Mouse (Mus musculus) heart, postnatal 4 days (tissue): ENCODE measurements around the gene Klf13. TPM values are rescaled to one million over a fixed set of nuclear protein-coding genes. Genes with fewer than 3 reads are reported as not detected.

Source experiments
- DNase-seq: peaks from one replicate; pipeline ENCODE4 v3.0.0; 2021
- total RNA-seq, 2 experiments: library from RNA; stranded (reverse); gene quantifications; 2 replicates each; pipeline ENCODE4 v1.2.3; 2021

The Klf13 gene
- total RNA-seq, 2 experiments from 2014 or later: 52.1 to 53.2 TPM

DNA sequence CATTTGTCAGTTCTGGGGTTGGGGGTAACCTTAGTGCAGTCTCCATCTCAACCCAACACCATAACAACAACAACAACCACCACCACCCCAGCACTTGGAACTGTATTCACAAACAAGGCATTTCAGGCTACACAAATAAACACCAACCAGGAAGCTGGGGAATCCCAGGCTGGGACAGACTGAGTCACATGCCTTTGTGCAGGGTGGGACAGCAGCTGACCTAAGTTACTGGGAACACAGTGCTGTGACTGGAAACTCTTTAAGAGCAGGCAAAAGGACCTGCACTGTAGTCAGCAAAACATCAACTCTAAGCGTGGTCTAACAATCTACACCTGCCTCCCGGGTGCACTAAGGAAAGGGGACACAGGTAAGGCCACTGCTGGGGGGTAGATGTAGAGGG is 33.5 kb downstream of the Klf13 start:
- DNase-seq: peak; percentile 31

DNA sequence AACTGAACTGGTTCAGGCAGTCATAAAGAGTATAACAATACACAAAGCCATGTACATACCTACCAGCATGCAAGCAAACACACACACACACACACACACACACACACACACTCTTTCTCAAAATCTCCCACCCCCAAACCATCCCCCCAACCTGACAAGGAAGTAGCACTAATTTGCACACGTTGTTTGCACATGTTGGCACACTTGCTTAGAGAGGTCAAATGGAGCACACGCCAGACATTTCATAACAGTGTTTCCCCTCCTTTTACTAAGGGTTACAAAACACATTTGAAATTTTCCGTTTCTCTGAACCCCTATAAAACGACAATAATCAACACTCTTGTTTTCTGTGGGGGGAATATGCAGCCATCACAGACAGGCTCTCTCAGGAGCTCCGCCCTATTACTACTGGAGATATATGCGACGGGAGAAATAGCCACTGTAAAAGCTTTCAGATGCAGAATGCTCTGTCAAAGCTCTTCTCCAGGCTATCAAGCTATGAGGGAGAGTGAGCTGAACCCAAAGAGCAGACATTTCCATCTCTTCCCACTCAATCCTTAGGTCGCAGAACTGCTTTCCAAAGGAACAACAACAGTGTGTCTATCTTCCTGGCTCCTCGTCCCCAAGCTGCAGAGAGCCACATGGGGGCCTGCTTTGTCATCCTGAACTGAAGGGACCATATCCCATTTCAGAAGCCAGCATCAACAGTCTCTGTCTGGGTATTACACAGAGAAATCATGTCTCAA is 34.9 kb downstream of the Klf13 start:
- no peak for DNase-seq

DNA sequence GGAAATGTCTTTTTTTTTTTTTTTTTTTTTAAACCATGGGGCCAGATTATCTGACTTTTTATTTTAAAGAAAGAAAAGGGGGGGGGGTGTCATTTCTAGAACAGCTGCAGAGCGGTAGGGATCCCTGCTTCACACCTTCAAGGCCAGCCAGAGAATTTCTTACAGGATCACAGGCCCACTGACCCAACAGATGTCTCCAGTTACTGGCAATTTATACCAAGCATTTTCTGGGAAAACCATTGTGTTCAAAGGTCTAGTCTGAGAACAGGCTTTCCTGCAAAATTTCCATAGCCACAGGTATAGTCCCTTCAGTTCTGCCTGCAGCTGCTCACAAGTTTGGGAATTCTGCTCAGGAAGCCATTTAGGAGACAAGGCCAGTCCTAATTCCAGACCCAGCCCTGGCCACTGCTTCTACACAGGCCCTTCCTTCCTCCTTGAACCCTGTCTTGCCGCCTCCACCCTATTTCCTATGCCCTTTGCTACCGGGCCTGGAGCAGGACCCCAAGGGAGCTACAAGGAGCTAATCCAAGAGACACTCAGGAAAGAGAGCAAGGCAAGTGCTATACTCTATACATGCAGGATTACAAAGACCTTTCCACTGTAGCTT is 36.0 kb downstream of the Klf13 start:
- DNase-seq: no peak

DNA sequence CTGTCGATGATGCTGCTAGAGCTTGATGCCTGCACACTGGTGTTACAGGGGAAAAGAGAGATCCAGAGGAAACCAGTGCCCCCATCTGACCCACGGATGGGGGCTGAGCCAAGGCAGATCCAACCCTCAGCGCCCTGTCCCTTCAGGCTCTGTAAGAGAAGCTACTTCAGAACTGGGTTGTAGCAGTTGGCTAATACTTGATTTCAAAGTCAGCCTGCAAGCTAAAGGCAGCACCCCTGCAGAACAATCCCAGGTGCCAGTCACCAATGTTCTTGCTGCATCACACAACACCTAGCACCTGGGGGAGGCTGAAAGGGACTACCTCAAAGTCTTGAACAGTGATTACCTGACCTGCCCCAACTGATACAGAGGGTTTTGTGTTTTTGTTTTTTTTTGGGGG is 36.8 kb downstream of the Klf13 start:
- no peak for DNase-seq

DNA sequence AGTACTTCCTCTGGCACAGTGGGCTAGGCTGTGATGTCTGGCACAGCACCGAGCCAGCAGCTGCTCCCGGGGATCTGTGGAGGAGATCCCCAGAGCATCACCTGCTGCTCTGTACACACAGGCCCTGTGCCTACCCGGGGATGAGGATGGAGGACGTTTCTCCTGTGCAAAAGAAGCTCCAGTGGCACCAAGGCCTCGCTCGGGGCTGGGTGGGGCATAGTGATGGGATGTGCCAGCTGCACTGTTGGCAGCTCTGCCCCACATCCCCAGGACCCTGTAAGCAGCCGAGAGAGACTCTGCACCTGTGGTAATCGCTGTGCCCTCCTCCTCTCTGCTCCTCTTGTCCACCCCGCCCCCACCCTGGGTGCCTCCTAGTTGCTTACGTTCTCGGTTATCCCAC is 37.4 kb downstream of the Klf13 start:
- no peak for DNase-seq

DNA sequence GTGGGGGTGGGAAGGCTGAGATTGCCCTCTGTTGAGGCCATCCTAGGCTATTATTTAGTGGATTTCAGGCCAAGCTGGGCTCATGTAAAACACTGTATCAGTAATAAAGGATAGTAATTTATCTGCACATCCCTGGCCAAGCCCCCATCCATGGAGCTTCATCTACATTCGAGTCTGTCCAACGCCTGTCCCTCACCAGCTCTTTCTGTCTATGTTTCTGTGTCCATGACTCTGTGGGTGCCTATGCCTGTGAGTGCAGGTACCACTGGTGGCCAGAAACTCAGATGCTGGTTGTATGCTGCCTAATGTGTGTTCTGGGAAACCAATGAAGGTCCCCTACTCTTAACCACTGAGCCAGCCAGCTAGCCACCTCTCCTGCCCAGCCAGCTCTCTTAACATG is 38.3 kb downstream of the Klf13 start:
- DNase-seq: no peak

DNA sequence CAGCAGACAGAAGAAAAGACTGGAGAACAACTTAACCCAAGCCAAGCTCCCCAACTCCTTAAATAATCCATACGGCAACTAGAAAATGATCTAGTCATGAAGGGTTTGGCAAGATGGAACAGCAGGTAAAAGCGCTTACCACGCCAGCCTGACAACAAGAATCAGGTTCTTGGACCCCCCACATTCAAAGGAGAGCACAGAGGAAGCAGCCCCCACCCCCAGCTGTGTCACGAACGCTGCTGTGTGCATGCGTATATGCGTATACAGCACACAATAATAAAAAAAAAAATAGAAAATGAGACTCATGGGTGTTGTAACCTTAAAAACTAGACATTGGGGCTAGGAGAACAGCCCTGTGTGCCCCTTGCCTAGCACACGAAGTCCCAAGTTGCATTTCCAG is 38.8 kb downstream of the Klf13 start:
- no peak for DNase-seq

DNA sequence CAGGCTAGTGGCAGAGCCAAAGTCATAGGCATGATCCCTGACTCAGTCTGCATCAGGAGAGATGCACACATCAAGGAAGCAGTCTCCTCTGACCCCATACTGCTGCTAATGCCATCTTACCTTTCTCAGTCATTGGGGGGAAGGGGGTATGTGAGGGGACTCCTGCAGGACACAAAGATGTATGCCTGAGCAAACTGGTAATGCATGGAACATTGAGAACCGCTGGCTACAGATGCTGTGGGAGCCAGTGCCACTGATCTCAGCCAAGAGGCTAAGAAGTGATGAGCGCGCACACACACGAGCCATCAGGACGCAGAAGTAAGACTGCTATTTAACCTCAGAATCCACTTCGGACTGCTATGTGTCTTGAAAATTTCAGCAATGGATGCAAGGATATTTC is 40.5 kb downstream of the Klf13 start:
- no peak for DNase-seq

DNA sequence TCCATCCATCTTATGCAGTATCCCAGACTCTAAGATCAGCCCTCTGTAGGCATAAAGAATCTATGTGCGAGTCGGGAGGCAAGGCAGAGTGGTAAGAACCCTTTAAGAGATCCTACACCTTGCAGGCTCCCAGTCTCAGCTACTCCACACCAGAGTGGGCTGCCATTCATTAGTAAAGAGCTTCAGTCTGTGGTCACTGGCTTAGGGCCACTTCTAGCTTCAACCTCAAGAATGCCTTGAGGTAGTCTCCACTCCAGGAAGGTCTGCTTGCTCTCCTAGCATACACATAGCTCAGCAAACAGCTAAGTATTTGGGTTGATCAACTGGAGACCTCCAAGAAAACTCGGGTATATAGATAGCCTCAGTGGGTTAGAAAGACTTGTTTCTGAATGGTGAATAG is 41.1 kb downstream of the Klf13 start:
- DNase-seq: no peak

DNA sequence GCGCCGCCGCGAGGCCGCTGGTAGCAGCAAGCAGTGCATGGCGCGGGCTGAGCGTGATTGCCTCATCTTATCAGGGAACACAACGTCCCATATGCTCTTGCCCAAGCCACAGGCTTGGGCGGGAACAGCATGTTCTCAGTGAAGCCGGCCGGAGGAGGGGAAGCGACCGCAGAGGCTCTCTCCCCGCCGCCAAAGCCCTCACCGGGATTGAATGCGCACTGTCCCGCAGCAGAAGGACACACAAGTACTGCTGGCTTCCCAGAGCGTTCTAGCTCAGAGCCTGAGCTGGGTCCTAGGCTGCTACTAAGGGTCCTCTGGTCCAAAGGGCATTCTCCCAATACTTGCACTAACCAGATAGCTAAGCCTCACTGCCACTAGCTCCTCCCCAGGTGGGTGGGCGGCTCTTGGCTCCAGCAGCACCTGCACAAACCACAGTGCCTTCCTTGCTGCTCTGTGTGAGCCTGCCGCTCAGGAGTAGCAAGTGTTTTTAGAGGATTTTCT is 41.7 kb downstream of the Klf13 start:
- peak; percentile 93 for DNase-seq

DNA sequence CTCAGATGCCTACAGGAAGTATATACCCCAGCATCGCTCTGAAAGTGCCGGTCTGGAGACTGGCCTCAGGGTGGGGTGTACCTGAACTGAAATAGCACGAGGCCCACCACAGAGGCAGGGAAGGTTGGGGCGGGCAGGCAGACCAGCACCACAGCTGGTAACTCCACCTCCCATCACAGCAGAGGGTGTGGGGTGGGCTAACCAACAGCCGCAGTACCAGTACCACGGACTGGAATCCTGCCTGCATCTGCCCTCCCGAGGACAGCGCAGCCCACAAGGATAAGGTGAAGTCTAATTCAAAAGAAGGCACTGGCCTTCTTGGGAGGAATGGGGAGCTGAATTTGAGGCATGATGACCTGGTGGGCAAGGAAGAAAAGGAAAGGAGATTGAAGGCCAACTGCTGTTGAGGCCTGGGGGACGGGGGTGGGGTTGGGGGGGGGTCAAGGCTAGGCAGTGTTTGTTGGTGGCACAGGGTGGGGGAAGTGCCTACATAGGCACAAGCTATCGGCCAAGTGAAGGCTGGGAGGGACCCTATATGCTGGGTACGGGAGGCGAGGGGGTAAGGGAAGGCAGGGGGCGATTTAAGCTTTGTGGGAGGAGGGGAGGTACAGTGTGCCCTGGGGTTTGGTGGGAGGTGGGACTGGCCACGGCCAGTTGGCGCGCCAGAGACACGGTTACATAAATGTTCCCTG is 42.3 kb downstream of the Klf13 start:
- peak; percentile 36 for DNase-seq

DNA sequence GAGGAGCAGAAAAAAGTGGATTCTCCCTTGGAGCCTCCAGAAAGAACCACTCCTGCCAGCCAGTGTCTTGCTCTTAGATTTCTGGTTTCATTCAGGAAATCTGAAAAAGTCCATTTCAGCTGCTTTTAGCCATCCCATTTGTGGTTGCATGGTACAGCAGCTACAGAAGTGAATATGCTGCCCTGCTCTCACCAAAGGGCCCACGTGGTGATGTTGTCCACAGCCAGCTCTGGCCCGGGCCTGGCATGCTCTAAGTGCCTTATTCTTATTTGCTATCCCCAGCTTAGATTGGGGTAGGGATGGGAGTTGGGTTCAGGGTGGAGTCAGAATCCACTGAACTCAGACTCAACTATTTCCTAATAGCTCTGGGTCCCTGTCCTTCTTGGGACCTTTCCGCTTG is 43.5 kb downstream of the Klf13 start:
- no peak for DNase-seq

DNA sequence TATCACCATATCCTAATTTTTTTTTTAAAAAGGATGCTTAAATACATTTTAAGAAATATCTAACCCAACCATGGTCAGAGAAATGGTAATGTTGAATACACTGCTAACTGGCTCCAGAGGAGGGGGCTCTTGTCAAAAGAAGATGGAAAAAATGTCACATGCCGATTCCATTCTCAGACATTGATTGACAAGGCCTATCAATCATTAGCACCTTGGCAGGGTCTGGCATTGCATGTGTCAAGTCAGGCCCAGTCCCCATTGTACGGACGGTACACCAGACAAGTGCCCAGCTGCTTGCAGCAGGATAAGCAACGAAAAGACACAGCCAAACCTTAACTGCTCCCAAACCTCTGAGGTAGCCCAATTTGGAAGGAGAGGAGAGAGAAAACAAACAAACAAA is 44.1 kb downstream of the Klf13 start:
- DNase-seq: no peak

DNA sequence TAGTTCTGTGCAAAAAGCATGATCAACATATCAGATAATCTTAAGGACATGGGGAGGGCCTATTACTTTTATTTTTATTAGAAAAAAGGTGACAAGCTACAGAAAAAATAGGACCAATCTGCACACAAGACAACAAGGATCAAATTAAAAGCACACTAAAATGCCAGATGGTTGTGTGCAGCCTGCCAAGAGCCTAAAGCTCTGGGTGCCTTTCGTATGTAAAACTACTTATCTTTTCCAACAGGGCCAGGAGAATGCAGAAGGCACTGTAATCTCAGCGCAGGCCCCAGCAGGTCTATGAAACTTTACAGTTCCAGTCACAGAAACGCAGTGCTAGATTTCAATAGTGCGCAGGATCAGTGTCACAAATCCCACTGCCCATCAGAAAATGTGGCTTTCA is 45.0 kb downstream of the Klf13 start:
- DNase-seq: no peak

DNA sequence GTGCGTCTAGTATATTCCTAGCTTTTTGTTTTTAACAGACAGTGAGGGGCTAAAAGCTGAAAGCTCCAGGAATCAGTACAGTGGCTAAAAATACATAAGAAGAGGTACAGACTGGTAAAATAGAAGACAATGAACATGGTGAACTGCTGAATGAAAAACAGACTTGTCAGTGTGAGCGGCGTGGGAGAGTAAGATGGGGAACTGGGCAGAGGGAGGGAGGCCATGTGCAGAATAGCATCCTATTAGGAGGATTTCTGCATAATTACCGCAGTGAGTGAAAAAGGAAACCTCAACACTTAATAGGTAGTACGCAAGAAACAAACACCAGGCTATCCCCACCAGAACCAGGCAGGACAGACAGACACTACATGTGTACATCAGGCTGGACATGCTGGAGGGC is 45.5 kb downstream of the Klf13 start:
- DNase-seq: no peak

DNA sequence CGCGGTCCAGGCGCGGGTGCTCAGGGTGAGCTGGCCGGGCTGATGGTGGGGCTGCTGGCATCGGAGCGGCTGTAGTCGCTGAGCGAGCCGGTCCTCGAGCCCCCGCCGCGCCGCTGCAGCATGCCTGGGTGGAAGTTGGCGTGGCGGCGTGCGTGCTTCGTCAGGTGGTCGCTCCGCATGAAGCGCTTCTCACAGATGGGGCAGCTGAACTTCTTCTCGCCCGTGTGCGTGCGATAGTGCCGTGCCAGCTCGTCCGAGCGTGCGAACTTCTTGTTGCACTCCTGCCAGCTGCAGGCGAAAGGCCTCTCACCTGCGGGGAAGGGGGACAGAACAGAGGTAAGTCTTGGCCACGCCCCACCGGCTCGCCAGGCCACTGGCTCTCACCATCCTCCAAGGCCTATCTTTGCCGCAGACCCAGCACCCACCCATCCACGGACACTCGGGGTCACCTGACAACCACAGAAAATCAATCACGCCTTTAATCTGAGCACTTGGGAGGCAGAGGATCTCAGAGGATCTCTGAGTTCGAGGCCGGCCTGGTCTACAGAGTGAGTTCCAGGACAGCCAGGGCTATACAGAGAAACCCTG is 47.1 kb downstream of the Klf13 start:
- DNase-seq: no peak

DNA sequence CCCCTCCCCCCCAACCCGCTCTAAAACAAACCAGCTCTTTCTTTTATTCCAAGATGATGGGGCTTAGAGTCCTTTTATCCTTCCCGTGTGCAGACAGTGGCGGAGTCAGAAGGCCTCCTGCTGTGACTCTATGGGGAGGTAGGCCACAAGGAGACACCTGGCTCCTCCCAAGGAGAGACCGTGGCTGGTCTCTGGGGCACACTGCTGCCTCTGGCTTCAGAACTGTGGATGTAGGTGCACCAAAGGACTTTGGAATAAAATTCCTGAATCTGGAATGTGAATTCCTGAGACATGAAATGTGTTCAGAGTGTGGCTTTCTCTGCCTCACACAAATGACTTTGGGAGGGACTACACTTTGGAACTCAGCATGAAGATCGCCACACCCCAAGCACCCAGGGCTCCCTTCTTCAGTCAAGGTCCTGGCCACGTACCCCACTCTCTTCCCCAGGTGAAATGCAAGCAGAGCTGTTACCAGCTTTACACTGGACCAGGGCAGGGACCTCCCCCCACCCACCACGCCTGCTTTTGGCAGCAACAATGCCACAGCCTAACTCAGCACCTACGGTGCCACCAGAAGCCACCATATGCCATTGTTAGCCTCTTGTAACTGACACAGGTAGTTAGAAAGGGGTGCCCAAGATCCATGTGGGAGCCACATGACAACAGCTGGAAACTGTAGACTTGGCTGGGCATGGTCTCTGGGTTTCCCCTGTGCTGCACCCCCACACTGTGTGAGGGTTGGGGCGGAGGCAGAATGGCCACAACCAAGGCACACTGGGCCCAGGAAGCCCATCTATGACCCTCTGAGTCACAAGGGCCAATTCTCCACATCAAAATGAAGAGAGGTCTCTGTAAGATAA is 49.4 kb downstream of the Klf13 start:
- no peak for DNase-seq

DNA sequence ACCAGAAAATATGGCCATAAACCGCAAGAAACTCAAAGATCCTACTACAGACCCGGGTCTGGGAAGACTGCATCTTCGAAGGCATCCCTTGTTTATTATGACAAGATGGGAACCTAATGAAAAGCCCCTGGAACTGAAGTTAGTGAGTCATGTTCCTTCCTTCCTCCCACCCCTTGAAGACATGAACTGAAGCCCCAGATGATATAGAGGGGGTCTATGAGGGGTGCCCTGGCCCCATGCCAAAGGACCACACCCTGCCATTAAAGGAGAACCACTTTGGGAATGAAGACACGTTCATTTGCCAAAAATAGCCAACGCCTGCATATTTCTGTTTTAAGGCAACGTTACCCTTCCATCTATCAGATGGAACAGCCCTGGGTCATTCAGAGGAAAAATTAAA is 50.0 kb downstream of the Klf13 start:
- DNase-seq: no peak

DNA sequence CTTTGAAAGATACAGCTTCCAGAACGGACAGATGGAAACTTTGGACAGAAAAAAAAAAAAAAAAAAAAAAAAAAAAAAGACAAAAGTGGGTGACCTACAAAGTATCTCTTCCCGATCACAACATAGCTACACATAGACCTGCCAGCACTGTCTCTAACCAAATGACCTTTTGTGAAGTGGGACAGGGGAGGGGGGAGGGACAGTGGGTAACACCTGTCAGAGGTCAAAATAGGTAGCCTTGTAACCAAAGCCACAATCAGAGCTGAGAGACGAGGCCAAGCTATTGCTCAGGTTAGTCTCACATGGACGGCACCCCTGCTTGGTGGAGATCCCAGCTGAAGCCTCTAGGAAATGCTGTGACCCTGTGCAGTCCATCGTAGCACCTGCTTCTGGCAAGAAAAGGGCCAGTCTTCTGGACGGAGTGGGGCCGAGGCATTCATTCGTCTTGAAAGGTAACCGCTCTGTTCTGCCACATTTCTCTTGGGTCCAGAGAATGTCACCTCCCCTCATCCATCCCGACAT is 51.1 kb downstream of the Klf13 start:
- no peak for DNase-seq

DNA sequence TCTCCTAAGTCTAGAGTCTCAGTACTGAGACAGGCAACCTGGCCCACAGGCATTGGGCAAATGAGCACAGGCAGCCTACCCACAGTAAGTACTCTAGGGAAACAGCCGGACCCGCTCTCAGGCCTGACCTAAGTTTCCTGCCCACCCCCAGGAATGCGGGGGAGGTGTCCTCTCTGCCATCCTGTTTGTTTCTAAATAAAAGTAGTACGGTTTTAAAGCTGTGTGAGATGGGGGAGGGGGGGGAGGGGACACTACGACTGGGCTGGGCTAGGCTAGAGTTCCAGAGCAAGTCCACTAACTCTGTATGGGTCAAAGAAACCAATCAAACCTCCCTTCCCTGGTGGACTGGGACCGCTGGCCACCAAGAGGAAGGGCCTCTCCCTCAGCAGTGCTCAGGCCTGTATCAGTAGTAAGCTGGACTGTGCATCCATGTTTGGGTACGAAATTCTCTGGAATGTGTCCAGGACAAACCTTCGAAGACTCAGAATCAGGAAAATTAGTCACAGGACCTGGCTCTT is 51.6 kb downstream of the Klf13 start:
- DNase-seq: peak; percentile 64

DNA sequence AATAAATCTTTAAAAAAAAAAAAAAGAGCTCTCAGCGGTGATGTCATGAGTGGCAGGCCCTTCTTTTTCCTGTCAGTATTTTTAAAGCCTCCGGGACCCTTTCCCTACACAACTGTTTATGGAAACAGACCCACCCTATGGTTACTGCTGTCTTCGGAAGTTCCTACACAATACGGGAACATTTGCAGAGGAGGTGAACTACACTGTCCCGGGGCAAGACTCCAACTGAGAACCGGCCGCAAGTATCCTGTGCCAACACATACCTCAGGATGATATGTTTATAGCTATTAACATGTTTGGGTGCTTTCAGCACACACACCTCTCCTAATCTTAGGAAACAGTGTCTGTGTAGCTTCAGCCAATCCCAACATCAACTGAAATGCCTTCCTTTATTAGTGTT is 53.7 kb downstream of the Klf13 start:
- DNase-seq: no peak

DNA sequence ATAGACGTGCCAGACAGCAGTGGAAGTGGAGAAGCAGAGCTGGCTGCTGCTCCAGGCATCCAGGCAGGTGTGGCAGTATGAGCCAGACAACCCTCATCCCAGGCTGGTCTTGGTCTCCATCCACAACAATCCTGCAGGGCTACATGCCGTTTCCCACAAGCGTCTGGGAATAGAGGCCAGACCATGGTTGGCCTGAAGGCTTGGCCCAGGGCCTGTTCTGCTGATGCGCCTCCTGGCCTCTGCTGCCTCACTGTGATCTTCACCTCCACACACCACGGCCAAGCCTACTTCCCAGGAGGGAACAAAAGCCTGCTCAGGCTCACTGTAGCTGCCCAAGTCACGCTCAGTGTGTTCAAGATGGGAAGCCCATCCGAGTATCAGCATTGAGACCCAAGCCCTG is 56.0 kb downstream of the Klf13 start:
- no peak for DNase-seq
